Mouse (Mus musculus) c-Kit-negative CD71-positive TER-119-positive erythroid progenitor cells, embryonic 14.5 days (primary cell): ENCODE measurements at regions not wholly inside any gene's neighbourhood (a gene's known extent, or its start where the extent isn't known, plus 50 kb on each side); places are given as distances from the start of the nearest gene placed in this dataset.
"Not testable (repeated sequence)": the region's sequence is repeated elsewhere in the genome, so short reads cannot be mapped to it uniquely, and the experiment has no call there.

Experiments used
- DNase-seq: peaks from one replicate; pipeline ENCODE4 v3.0.0-alpha.2; 2013; ENCODE audit warnings: low read depth, low spot score

DNA sequence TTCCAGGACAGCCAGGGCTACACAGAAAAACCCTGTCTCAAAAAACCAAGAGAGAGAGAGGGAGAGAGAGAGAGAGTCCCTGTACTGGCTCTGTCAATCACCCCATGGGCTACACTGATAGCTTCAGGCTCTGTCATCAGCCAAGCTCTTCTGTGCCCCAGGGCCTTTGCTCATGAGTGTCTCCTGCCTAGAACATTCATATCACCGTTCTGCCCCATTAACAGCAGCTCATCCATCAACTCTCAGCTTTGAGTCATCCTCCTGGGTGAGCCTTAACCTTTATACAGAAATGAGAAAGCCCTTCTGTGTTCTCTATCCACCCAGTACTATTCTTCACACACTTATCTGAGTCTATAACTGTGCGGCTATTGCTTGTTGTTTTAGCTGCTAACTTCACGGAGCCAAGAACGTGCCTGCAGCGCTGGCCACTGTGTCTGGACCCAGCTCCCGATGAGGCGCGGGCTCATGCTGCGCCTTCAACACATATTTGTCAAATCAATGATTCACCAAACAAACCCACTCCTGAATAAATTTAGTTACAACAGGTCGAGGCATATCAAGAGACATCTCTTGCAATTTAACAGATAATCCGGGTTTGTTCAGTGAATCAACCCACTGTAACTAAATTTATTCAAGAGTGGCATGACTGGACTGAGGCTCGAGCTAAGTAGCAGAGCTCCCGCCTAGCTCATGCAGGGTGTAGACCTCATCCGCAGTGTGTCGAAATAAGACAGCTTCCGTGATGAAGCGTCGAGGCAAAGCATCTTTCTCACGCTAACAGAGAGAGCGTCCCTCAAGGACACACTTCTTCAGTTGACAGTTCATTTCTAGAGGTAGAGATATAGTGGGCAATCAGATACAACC lies 152.1 kb downstream of the Katnal1 start:
- no peak for DNase-seq

DNA sequence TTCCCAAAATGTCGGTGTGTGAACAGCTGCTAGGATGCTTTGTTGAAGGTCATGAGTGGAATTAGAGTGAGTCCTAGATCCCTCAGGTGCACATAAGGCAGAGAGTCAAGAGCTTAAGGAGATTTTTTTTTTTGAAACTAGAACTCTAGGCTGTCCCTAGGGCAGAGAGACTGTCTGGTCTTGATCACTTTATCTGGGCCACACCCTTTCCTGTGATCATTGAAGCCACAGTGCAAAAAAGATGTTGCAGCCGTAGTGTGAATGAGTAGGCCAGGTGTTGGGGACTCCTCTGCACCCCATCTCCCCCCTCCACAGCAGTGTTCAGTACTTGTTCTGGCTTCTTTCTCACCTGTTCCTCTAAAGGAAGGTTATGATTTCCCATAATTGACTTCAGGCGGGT lies 153.9 kb downstream of the Katnal1 start:
- no peak for DNase-seq

DNA sequence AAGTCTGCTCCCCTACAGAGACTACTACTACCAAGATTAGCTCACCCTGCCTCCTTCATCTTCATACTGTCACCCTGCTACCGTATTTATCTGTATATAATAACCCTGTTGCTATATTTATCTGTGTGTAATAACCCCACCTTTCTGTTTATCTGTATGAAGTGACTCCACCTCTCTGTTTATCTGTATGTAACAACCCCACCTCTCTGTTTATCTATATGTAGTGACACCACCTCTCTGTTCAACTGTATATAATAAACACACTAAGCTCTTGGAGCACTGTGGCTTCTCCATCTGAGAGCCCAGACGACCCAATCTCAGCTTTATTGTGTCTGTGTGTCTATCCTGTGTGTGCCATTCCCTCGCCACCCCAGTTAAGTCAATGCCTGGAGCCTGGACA lies 154.7 kb downstream of the Katnal1 start:
- DNase-seq, result no peak

DNA sequence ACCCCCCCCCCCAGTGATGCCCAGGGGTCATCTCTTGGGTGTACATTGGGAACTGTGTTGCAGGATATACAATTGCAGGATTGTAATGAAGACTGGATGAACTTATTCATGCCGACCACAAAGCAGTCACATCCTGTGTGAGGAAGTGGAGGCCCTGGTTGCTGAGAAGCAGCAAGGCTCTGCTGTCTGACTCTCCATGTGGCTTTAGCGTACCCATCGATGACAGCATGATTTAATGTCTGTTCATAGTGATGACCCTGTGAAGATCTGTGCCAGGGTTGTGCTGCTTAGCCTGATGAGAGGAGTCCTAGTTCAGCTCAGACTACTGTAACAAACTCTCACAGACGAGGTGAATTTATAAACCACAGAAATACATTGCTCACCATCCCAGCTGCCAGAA lies 159.7 kb downstream of the Katnal1 start:
- DNase-seq, result no peak

DNA sequence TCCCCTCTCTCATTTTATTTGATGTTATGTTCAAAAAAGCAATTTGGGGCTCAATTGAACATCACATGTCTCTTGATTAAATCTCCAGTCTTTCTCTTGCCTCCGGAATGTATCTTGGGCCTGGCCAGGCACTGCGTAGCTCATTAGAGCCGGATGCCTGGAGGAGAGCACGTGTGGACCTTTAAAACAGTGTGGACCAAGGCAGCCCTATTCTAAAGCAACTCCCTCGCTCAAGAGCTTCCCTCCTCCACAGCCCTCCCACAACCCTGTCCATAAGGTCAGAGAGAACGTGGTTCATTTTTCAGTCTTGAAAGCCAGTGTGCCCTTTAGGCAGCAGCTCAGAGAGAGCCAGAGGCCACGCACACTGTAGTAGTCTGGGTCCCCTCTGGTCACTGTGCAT lies 160.8 kb downstream of the Katnal1 start:
- no peak for DNase-seq

DNA sequence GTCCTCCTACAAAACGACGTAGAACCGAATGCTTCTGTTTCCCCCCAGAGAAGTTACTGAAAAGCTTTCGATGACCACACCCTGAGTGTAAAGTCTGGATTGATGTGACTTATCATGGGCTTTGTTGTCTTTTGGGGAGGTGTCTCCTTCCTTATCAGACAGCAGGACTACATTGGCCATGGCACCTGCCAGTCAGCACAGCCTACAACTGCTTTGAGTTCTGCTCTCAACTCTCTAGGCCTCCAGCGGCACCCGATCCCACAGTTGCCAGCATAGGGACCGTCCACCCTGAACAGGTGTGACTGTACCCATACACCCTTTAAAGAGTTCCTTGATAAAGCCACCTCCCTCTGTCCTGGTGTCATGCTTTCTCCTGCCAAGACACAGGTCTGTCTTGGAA lies 163.1 kb downstream of the Katnal1 start:
- no peak for DNase-seq

DNA sequence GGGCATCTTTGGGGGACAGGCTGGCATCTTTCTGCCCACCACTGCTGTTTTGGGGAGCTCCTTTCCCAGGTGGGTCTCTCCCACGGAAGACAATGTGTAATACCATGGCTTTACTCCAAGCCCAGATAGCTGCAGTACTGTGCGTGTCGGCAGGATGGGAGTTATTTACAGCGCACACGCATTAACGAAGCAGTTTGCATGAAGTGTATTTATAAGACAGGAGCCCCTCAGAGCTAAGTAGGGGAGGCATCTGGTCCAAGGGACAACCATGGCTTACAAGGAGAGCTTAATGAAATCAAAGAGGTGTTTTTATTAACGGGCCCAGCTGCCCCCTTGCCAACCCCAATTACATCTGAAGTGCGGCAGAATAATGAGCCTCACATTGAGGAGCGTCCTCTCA lies 169.0 kb downstream of the Katnal1 start:
- no peak for DNase-seq

DNA sequence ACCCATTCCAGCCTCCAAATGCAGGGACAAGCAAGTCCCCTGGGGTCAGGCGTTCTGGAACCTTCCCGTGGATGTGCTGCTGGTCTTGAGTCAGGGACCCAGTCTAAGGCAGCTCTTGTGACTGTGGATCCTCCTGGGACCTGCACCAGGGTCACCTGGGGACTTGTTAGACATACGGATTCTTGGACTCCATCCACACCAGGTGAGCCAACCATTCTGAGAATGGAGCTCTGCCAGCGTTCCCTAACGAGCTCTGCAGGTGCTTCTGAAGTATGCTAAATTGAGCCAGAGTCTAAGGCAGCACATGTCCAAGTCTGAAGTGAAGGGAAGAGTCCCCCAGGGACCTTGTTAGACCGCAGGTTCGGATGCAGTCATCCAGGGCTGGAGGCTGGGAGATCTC lies 170.3 kb downstream of the Katnal1 start:
- no peak for DNase-seq

DNA sequence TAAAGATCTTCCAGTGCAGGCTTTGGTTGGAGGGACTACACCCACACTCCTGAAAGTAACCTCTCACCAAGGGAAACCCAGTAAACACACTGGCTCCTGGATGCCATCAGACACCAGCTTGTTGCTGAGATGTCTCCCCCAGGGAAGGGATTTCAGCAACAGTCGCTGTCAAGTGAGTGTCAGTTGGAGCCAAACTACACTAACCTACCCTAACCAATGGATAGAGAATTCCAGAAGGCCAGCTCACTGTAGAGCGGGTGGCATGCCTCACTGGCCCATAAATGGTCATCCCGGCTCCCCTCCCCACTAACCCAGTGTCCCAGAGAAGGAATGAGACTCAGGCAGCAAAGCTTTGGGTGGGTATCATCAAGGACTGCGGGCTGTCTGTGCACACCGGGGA lies 171.4 kb downstream of the Katnal1 start:
- DNase-seq, result no peak

DNA sequence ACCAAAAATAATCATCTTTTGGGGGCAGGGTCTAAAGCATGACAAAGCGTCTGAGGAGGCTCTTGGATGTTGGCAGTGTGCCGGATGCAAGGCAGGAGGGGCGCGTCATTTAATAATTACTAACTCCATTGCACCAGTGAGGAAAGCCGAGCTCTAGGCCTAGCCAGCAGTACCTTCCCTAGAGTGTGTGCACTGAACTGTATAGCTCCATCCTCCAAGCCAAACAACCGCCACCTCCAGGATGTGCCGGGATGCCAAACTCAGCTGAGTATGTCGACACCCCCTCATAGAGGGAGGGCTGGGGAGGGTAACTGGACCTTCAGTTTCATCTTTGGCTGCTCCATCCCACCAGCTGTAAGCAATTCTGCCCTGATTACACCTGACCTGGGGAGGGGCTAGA lies 171.9 kb downstream of the Katnal1 start:
- no peak for DNase-seq

DNA sequence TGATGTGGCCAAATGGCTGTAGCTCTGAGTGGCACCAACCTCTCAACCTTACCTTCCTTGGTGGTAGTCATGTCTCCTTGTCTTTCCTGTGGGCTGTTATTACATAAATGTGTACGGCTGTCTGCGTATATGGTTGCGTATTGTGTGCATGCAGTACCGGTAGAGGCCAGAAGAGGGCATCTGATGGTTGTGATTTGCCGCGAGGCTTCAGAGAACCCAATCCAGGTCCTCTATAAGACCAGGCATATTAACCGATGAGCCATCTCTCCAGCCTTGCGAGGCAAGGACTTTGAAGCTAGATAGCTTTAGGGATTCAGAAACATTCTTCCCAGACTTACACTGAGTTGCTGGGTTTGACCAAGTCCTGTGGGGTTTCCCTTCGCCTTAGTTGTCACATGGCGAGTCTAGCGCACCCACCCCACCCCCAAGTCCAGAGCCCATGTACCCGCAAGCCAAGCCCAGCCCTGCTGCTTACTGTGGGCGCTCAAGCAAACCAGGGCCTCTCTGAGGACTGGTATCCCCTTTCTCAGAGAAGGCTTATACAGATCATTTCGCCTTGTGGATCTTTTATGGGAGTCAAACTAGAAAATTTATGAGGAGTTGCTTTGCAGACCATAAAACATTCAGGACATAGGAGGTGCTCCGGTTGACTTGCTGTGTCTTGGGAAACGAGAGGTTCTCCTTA lies 172.7 kb downstream of the Katnal1 start:
- DNase-seq, result no peak

DNA sequence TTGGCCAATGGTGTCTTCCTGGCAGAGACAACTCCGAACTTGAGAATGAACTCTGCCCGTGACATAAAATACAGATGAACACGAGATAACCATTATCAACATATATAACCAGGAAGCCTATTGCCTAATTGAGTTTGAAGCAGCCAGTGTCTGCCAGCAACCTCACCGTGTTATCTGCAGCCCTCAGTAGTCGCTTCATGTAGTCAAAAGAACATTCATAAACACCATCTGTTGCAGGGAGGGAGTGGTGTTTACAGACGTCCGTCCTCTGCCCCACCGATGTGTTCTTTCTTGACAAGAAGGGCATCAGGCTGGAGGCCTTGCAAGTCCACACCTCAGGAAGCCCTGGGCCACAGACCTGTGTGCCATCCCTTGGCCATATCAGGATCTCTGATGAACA lies 173.3 kb downstream of the Katnal1 start:
- no peak for DNase-seq

DNA sequence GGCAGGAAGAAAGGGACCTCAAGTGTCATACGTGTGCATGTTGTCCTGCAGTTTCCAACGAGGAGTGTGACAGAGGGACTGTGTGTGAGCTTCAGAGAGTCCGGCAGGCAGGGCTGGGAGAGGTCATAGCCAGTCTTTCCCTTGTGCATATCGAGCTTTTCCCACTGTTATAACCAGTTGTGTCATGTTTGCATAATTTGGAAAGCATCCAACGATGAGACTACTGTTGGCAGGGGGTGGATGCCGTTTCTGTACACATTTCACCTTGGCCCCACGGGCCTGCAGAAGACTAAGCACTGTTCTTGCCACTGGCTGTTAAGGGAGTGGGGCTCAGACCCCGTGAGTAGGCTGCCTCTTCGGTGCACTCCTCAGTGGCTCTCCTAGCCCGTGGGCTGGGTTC lies 174.2 kb downstream of the Katnal1 start:
- no peak for DNase-seq

DNA sequence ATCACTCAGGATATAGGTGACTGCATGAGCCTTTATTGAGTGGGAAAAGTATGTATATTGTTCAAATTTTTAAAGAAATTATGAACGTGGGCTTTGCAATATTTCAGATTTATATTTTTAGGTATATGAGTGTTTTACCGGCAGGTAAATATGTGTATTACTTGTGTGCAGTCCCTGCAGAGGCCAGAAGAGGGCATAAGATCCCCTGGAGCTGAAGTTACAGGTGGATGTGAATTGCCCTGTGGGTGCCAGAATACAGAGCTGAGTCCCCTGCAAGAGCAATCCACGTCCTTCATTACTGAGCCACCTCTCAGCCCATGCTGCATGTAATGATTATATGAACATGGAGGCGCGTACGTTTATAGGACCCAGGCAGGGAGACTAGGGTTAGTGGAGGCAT lies 174.8 kb downstream of the Katnal1 start:
- no peak for DNase-seq

DNA sequence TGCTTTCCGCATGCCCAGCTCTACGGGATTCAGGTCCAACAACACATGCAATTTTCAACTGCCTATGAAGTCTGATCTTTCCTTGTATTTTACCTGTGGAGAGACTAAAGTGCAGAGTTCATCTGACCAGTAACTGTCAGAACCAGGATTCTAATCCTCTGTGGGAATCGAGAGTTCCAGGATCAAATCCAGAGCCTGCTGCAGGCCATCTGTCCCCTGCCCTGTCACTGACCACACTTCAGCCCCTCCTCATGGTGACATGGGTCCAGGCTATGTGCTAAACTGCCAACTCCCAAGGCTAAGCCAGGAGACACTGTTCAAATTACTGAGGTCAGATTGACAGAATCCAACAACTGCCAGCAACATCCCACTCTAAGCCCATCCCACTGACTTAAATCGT lies 175.7 kb downstream of the Katnal1 start:
- no peak for DNase-seq

DNA sequence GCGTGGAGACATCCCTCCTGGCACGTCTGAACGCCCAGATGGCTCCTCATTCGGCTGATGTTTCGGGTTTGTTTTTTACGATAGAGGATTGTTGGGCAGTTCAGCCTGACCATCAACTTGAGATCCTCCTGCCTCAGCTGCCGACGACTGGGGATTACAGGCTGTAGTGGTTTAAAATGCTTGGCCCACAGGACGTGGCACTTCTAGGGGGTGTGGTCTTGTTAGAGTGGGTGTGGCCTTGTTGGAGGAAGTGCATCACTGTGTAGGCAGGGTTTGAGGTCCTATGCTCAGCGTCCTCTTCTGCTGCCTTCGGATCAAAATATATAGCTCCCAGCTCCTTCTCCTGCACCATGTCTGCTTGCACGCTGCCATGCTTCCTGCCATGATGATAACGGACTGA lies 177.1 kb downstream of the Katnal1 start:
- DNase-seq, result no peak

DNA sequence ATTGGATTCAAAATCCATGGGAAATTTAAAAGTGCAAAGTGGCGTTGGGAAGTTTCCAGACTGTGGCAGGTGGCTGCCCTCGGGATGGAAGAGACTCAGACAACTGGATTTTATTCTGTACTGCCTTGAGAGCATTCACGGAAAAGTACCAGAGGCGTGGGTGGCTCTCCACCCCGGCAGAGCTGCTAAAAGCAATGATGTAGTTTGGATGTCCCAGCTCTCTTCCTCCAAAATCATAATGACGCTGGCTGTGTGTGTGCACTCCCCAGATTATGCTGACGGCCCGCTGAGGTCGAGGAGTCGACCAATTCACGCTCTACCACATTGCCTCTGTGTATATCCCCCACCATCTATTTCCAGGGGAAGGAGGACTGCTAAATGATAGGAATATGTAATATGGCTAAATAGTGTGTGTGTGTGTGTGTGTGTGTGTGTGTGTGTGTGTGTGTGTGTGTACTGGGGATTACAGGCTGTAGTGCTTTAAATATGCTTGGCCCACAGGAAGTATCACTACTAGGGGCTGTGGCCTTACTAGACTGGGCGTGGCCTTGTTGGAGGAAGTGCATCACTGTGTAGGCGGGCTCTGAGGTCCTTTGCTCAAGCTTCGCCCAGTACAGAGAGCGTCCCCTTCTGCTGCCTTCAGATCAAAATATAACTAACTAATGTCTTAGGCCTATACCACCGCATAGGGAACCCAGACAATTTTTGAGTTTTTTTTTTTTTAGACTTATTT lies 179.0 kb downstream of the Katnal1 start:
- DNase-seq, result no peak

DNA sequence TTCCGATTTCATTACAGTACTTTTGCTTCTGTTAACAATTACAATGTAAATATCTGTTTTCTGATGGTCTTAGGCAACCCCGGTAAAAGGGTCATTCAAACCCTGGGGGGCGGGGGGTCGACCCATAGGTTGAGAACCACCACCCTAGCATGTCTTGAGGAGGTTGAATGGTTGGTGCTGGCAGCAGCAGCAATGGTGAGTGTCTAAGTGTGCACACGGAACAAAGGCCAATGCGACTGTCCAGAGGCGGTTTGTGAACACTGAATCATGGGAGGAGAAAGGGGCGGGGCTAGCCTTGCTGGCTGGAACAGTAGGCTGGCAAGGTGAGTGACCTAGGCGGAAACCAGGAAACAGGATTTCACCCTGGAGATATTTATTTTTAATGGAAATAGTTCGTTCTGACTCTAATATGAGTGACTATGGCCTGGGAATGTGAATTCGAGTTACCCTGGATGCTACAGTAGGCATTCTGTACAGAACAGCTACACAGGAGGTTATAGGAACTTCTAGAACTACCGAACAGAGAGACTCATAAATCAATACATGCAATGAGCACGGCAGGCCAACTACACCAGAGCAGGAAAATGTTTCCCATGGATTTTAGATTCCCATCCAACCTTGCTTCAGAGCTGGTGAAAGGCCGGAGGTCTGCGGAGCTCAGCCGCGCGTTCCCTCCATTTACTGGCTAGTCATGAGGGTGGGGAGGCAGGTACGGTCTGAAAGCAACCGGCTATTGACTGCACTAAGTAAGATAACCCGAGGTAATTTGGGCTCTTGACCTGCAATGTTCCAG lies 181.0 kb downstream of the Katnal1 start:
- no peak for DNase-seq

DNA sequence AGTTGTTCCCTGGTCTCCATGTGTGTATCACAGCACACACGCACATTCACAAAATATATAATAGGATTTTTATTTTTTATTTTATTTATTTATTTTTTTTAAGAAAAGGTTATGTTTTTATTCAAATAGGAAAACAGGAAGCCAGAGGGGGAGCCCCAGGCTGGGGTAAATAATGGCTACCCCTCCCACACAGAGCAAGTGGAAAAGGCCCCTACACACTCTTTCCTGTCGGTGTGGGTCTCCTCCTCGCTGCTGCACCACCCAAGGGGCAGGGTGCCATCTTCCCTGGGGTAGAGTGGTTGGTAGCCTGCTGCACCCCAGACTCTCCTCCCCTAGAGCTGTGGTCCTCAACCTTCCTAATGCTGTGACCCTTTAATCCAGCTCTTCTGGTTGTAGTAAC lies 181.6 kb downstream of the Katnal1 start:
- DNase-seq, result no peak

DNA sequence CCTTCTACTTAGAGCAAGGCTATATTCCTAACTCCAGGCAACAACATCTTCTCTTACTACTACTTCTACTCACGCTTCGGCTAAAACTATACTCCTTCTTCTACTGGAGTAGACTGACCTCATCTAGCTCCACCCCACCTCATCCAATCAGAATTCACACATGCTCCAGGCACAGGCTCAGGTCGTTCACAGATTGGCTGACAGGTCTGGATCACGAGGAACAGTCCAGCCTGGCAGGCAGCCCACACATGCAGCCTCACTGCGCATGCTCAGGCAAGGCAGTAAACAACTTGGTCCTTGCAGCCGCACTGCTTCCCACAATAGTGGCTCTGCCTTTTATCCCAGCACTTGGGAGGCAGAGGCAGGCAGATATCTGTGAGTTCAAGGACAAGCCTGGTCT lies 182.4 kb downstream of the Katnal1 start:
- not testable (repeated sequence) for DNase-seq

DNA sequence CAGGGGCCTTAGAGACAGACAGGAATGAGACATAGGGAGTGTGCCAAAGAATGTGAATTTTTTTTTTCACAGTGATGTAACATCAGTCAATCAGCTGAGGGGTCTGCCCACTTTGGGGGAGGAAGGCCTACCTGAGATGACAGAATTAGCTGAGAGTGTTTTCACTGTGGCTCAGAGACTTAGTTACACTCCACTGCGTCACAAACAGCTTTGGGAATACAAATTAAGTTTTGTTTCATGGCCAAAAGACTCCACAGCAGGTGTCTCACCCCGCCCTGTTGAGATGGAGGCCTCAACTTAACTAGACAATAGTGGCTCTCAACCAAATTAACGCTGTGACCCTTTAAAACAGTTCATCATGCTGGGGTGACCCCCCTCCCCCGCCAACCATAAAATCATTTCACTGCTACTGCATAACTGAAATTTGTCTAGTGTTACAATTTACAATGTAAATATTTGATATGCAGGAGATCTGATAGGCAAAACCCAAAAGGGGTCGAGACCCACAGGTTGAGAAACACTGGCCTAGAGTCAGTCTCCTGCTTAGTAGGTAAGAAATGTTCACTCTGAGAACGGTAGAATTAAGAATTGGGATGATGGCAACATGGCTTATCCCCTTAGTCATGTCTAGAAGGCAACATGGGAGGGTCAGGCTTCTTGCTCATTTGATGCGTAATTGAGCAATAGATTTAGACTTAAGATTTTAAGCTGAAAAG lies 184.3 kb downstream of the Katnal1 start:
- no peak for DNase-seq
